Mouse (Mus musculus) heart, embryonic 13.5 days (tissue): ENCODE results near the gene 1700030K09Rik. TPM values are rescaled to one million over a fixed set of nuclear protein-coding genes. Genes with fewer than 3 reads are reported as not detected.
A peak's percentile ranks its signal among the peaks of the same experiment; 100 is the strongest.

Source experiments
- ATAC-seq: fragments of 200-750 bp; cut with Nextera tagmentation; 2 replicates; pipeline ENCODE4 v1.8.0; 2017; ENCODE audit warnings: moderate TSS enrichment; ENCODE audit not compliant: insufficient number of reproducible peaks, low FRiP score, low TSS enrichment; ENCODE audit errors: extremely low read depth
- H3K27ac ChIP-seq: fragments of 300-500 bp; sonication (generic); replicated peaks from 2 replicates; pipeline ENCODE4 v1.5.1; 2015; ENCODE audit warnings: moderate library complexity, mild to moderate bottlenecking, inconsistent platforms
- H3K27me3 ChIP-seq: fragments of 300-500 bp; sonication (generic); replicated peaks from 2 replicates; pipeline ENCODE4 v1.6.1; 2015; ENCODE audit warnings: mild to moderate bottlenecking, inconsistent platforms
- H3K36me3 ChIP-seq: fragments of 300-500 bp; sonication (generic); 2 replicates; pipeline ENCODE4 v1.6.1; 2015; ENCODE audit warnings: mild to moderate bottlenecking, inconsistent platforms
- H3K4me1 ChIP-seq: fragments of 300-500 bp; sonication (generic); 2 replicates; pipeline ENCODE4 v1.6.1; 2015; ENCODE audit warnings: inconsistent platforms
- H3K4me2 ChIP-seq: fragments of 300-500 bp; sonication (generic); 2 replicates; pipeline ENCODE4 v1.6.1; 2015; ENCODE audit warnings: inconsistent platforms, mild to moderate bottlenecking, moderate library complexity
- H3K4me3 ChIP-seq: fragments of 300-500 bp; sonication (generic); 2 replicates; pipeline ENCODE4 v1.5.1; 2015; ENCODE audit warnings: moderate library complexity, mild to moderate bottlenecking, inconsistent platforms
- H3K9ac ChIP-seq: fragments of 300-500 bp; sonication (generic); 2 replicates; pipeline ENCODE4 v1.6.1; 2015; ENCODE audit warnings: inconsistent platforms, mild to moderate bottlenecking, moderate library complexity
- H3K9me3 ChIP-seq: fragments of 300-500 bp; sonication (generic); 2 replicates; pipeline ENCODE4 v1.6.1; 2016; ENCODE audit warnings: inconsistent platforms
- WGBS: fragments of 180-500 bp; shearing (Covaris S2); methylation state at CpG from one replicate; pipeline ENCODE4 v1.1.7; 2015; ENCODE audit warnings: mixed read lengths; 5-methylcytosine and 5-hydroxymethylcytosine counted together
- polyA plus RNA-seq: library from polyadenylated mRNA; unstranded; fragments of >200 nt; fragmentation: Nextera tagmentation; extraction: Ambion mirVana; gene quantifications from 2 replicates; pipeline ENCODE4 v1.2.1, GENCODE M21; 2015

The 1700030K09Rik gene
- polyA plus RNA-seq, 1 experiment from 2014 or later = 9.4 TPM

GRCm38 (mm10) chr8:72422926-72423325 lies 20.8 kb upstream of the 1700030K09Rik start:
- peaks cover 11% of the 10 kb centered on the region for H3K36me3 ChIP-seq
- no peak overlapping the region for H3K9ac ChIP-seq
- no peak overlapping the region for H3K4me3 ChIP-seq
- H3K27ac ChIP-seq = no peak overlapping the region
- H3K4me2 ChIP-seq = no peak overlapping the region
- WGBS = 60% methylated on average over 1 of the region's 1 CpGs
- H3K9me3 ChIP-seq = no peaks in the 10 kb centered on the region
- no peak for ATAC-seq
- peaks cover 31% of the 10 kb centered on the region for H3K4me1 ChIP-seq
- no peaks in the 10 kb centered on the region for H3K27me3 ChIP-seq

DNA sequence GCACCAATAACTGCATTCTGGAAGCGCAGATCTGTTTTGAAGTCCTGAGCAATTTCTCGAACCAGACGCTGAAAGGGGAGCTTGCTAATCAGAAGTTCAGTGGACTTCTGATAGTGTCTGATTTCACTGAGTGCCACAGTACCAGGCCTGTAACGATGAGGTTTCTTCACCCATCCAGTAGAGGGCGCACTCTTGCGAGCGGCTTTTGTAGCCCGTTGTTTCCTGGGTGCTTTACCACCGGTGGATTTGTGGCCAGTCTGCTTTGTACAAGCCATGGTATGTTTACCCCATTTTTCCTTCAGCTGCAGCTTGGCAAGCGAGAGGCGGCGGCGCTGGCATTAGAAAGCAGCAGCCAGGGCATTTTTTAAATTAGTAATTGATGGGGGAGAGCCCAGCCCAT lies 14.0 kb upstream of the 1700030K09Rik start:
- H3K4me3 ChIP-seq = no peak overlapping the region
- no peak for ATAC-seq

GRCm38 (mm10) chr8:72434952-72435351 lies 8.7 kb upstream of the 1700030K09Rik start:
- Histone ChIP-seq H3K9ac (no peak overlapping the region), H3K4me1 (peaks cover 9% of the 10 kb centered on the region), H3K4me2 (no peak overlapping the region), H3K9me3 (no peaks in the 10 kb centered on the region), H3K36me3 (no peaks in the 10 kb centered on the region), H3K27ac (peak overlapping the region; percentile 61), H3K4me3 (no peak overlapping the region), H3K27me3 (no peaks in the 10 kb centered on the region)
- WGBS = 6% methylated on average over 2 of the region's 2 CpGs
- no peak; the same call in 1 of the 2 replicates for ATAC-seq

More for the DNA sequence above, 14.0 kb upstream of the 1700030K09Rik start:
- no peaks in the 10 kb centered on the region for H3K9me3 ChIP-seq
- 44% methylated on average over 13 of the region's 13 CpGs for WGBS
- H3K4me1 ChIP-seq = peaks cover 2% of the 10 kb centered on the region
- no peaks in the 10 kb centered on the region for H3K36me3 ChIP-seq
- H3K9ac ChIP-seq = no peak overlapping the region
- no peak overlapping the region for H3K4me2 ChIP-seq
- no peaks in the 10 kb centered on the region for H3K27me3 ChIP-seq
- no peak overlapping the region for H3K27ac ChIP-seq

- no peak overlapping the region for H3K27ac ChIP-seq
Measured at GRCm38 (mm10) chr8:72438248-72439015, 5.2 kb upstream of the 1700030K09Rik start.

GRCm38 (mm10) chr8:72443994-72444350 lies 292 bp downstream of the 1700030K09Rik start:
- peaks cover 21% of the 10 kb centered on the region for H3K36me3 ChIP-seq
- WGBS = 34% methylated on average over 6 of the region's 6 CpGs
- peaks cover 10% of the 10 kb centered on the region for H3K4me1 ChIP-seq
- peak overlapping the region; percentile 54; the same call in 1 of the 2 replicates for H3K27ac ChIP-seq
- ATAC-seq = no peak
- no peaks in the 10 kb centered on the region for H3K27me3 ChIP-seq
- H3K4me2 ChIP-seq = peak overlapping the region; percentile 71
- H3K4me3 ChIP-seq = peak overlapping the region; percentile 57
- peak overlapping the region; percentile 88 for H3K9ac ChIP-seq
- no peaks in the 10 kb centered on the region for H3K9me3 ChIP-seq

More at GRCm38 (mm10) chr8:72438248-72439015, 5.2 kb upstream of the 1700030K09Rik start:
- ATAC-seq = no peak
- no peak overlapping the region for H3K9ac ChIP-seq
- H3K27me3 ChIP-seq = no peaks in the 10 kb centered on the region
- no peaks in the 10 kb centered on the region for H3K36me3 ChIP-seq
- no peaks in the 10 kb centered on the region for H3K9me3 ChIP-seq
- H3K4me1 ChIP-seq = peaks cover 12% of the 10 kb centered on the region
- 70% methylated on average over 8 of the region's 8 CpGs for WGBS
- H3K4me3 ChIP-seq = no peak overlapping the region
- no peak overlapping the region for H3K4me2 ChIP-seq

DNA sequence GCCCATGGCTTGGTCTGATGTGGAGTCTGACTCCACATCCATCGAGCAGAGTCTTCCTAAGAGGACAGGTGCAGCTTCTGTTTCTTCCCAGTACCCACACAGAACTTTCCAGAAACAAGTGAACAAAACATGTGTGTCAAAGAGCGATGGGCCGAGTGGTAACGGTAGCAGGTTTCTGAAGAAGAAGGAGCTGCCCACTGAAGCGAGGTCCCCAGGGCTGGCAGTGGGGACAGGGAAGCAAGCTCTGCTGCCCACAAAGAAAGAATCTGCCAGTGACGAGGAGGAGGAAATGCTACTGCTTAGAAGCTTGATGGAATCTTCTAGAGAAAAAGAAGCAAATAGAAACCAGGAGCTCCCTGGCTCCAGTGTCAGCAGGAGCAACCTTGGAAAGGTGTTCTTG lies 1.4 kb downstream of the 1700030K09Rik start:
- no peak for ATAC-seq
- H3K36me3 ChIP-seq = peaks cover 32% of the 10 kb centered on the region
- H3K9me3 ChIP-seq = no peaks in the 10 kb centered on the region
- no peak overlapping the region for H3K4me2 ChIP-seq
- no peak overlapping the region for H3K9ac ChIP-seq
- H3K4me3 ChIP-seq = no peak overlapping the region
- WGBS = 89% methylated on average over 6 of the region's 6 CpGs
- no peaks in the 10 kb centered on the region for H3K27me3 ChIP-seq
- H3K4me1 ChIP-seq = peaks cover 10% of the 10 kb centered on the region
- no peak overlapping the region for H3K27ac ChIP-seq

DNA sequence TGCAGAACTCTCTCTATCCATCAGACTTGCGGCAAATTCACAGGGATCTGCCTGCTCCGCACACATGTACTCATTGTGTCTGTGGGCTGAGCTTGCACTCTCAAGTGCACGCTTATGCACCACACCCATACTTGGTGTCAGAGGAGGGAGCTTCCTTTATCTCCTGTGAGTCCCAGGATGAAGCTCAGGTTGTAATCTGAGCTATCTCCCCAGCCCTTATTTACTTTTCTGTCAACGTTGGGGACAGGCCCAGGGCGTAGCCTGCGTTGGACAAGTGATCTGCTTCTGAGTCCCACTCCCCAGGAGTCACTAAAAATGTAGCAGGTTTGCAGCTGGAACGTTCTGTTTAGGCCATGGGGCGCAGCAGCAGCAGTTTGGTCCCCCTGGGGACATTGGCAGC lies 7.8 kb downstream of the 1700030K09Rik start:
- WGBS = 61% methylated on average over 8 of the region's 8 CpGs
- peaks cover 87% of the 10 kb centered on the region for H3K36me3 ChIP-seq
- no peak for ATAC-seq
- H3K9ac ChIP-seq = no peak overlapping the region
- H3K4me1 ChIP-seq = peaks cover 6% of the 10 kb centered on the region; the same call in 1 of the 2 replicates
- H3K27ac ChIP-seq = no peak overlapping the region
- no peaks in the 10 kb centered on the region for H3K27me3 ChIP-seq
- no peak overlapping the region for H3K4me2 ChIP-seq
- H3K9me3 ChIP-seq = peaks cover 4% of the 10 kb centered on the region; the same call in 1 of the 2 replicates
- no peak overlapping the region for H3K4me3 ChIP-seq

DNA sequence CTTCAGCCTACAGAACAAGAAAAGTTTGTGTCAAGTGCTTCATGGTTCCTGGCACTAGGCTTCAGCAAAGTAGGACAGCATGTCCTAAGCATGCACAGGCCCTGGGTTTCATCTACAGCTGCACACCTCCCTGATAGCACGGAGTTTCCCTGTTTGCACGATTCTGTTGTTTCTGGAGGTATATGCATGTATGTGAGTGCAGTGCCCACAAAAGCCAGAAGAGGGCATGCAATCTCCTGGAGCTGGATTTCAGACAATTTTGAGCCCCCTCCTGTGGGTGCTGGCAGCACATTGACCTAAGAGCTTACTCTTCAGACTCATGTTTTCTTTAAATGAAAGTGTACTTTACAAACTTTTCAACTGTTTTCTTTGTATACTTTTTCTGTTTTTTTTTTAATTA lies 10.2 kb downstream of the 1700030K09Rik start:
- peaks cover 90% of the 10 kb centered on the region for H3K36me3 ChIP-seq
- peaks cover 6% of the 10 kb centered on the region; the same call in 1 of the 2 replicates for H3K4me1 ChIP-seq
- H3K27ac ChIP-seq = no peak overlapping the region
- H3K27me3 ChIP-seq = no peaks in the 10 kb centered on the region
- peaks cover 4% of the 10 kb centered on the region; the same call in 1 of the 2 replicates for H3K9me3 ChIP-seq
- no peak overlapping the region for H3K9ac ChIP-seq
- no peak overlapping the region for H3K4me2 ChIP-seq
- no peak for ATAC-seq
- 98% methylated on average over 2 of the region's 2 CpGs for WGBS
- H3K4me3 ChIP-seq = no peak overlapping the region

DNA sequence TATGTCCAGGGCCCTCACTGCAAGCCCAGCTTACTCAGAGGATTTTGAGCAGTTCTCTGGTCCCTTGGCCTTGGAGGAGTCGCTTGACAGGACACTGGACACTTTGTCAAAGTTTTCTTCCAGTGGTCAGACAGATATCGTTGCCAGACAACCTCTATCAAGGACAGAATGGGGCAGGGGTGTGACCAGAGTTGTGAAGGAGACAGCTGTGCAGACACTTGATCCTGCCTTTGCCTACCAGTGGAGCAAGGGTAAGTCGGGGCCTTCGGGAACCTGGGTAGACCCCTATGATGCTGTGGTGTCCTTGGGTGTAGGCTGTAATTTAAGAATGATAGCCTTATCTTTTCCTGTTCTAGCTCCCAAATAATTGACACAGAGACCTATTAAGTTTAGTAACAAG lies 11.6 kb downstream of the 1700030K09Rik start:
- no peak overlapping the region for H3K27ac ChIP-seq
- 62% methylated on average over 4 of the region's 4 CpGs for WGBS
- peaks cover 4% of the 10 kb centered on the region; the same call in 1 of the 2 replicates for H3K9me3 ChIP-seq
- no peak overlapping the region for H3K4me2 ChIP-seq
- no peak for ATAC-seq
- H3K36me3 ChIP-seq = peaks cover 90% of the 10 kb centered on the region
- peaks cover 6% of the 10 kb centered on the region; the same call in 1 of the 2 replicates for H3K4me1 ChIP-seq
- no peaks in the 10 kb centered on the region for H3K27me3 ChIP-seq
- H3K4me3 ChIP-seq = no peak overlapping the region
- H3K9ac ChIP-seq = no peak overlapping the region

DNA sequence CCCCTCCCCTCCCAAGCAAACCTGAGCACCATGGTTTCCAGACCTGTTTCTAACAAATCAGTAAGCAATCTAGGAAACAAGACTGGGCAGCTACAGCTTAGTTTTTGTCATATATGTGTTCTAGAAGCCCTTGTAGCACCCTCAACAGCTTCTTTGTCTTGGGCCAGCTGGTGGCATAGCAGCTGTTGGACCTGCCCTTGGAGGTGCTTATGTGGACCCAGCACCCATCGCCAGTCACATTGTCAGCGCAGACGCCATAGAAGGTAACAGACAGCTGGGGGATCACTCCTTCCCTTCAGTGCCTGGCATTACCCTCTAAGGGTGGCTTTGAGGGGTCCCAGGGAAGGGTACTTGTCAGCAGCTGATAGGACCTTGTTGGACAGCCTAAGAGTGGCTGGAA lies 14.1 kb downstream of the 1700030K09Rik start:
- no peak for ATAC-seq
- peaks cover 92% of the 10 kb centered on the region for H3K36me3 ChIP-seq

DNA sequence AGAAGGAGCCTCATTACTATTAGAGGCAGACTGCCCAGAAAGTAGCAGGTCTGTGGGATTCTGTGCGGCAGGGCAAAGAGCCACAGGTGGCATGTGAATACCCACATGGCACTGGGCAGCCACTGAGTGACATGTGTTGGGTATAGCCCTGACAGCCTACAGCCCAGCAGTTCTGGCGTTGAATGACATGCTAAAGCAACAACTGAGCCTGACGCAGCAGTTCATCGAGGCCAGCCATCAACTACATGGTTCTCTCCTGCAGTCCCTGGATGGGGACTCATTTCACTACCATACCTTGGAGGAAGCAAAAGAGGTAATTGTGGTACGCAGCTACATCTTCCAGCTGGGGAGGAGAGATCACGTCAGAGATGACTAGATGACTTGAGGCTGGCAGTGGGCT lies 14.8 kb downstream of the 1700030K09Rik start:
- H3K9ac ChIP-seq = no peak overlapping the region

More for the DNA sequence above, 14.1 kb downstream of the 1700030K09Rik start:
- no peak overlapping the region for H3K27ac ChIP-seq
- WGBS = 80% methylated on average over 3 of the region's 3 CpGs
- no peak overlapping the region for H3K4me2 ChIP-seq
- peaks cover 4% of the 10 kb centered on the region; the same call in 1 of the 2 replicates for H3K9me3 ChIP-seq
- H3K9ac ChIP-seq = no peak overlapping the region
- H3K27me3 ChIP-seq = no peaks in the 10 kb centered on the region
- no peak overlapping the region for H3K4me3 ChIP-seq
- peaks cover 6% of the 10 kb centered on the region; the same call in 1 of the 2 replicates for H3K4me1 ChIP-seq

More for the DNA sequence above, 14.8 kb downstream of the 1700030K09Rik start:
- Histone ChIP-seq H3K4me2 (no peak overlapping the region), H3K36me3 (peaks cover 92% of the 10 kb centered on the region), H3K27ac (no peak overlapping the region), H3K9me3 (peaks cover 4% of the 10 kb centered on the region; the same call in 1 of the 2 replicates), H3K27me3 (no peaks in the 10 kb centered on the region), H3K4me3 (no peak overlapping the region), H3K4me1 (peaks cover 6% of the 10 kb centered on the region; the same call in 1 of the 2 replicates)
- WGBS = 85% methylated on average over 6 of the region's 6 CpGs
- ATAC-seq = no peak
